Mouse (Mus musculus): ENCODE results near the gene Rab20.
A peak's percentile ranks its signal among the peaks of the same experiment; 100 is the strongest.

- peak; percentile 56; the same call in 1 of the 2 replicates for TF ChIP-seq POLR2A (IDR thresholded peaks at IDR 0.05; ENCODE audit: extremely low read depth, insufficient read depth, low read length)
- no peak for TF ChIP-seq CTCF (IDR thresholded peaks at IDR 0.05; ENCODE audit: low read depth, low read length)
Observed at GRCm38 (mm10) chr8:11477811-11478761, at the start of gene Rab20.

Data from liver, adult 2 months (tissue).